Mouse (Mus musculus) heart, postnatal 0 days (tissue): ENCODE results near the gene Elobl.

ENCODE experiments used
- CTCF ChIP-seq: IDR thresholded peaks from 2 replicates; pipeline ENCODE4 v1.5.1; 2016; ENCODE audit warnings: antibody characterized with exemption, control low read depth, low read depth
- EP300 ChIP-seq: IDR thresholded peaks from 2 replicates; pipeline ENCODE4 v1.6.1; 2016; ENCODE audit warnings: antibody characterized with exemption, low read depth

- peak; percentile 63 for TF ChIP-seq CTCF
- no peak for TF ChIP-seq EP300
Measured at GRCm38 (mm10) chr11:88989530-88989929, 22.8 kb upstream of the Elobl start.
